Mouse (Mus musculus) stomach, embryonic 14.5 days (tissue): ENCODE data around the gene Epha6. TPM values are rescaled to one million over a fixed set of nuclear protein-coding genes. Genes with fewer than 3 reads are reported as not detected.

Experiments
- ATAC-seq: fragments of 200-750 bp; cut with Nextera tagmentation; 2 replicates; pipeline ENCODE4 v1.8.0; 2017; ENCODE audit warnings: low read depth, moderate TSS enrichment; ENCODE audit not compliant: insufficient number of reproducible peaks, insufficient read depth, low FRiP score
- H3K27ac ChIP-seq: fragments of 300-500 bp; sonication (generic); 2 replicates; pipeline ENCODE4 v1.5.1; 2014; ENCODE audit warnings: mild to moderate bottlenecking, low read length, moderate library complexity, mixed read lengths
- H3K27me3 ChIP-seq: fragments of 300-500 bp; sonication (generic); 2 replicates; pipeline ENCODE4 v1.6.1; 2014; ENCODE audit warnings: low read length, control low read depth, mixed read lengths; ENCODE audit not compliant: control insufficient read depth, insufficient read depth
- H3K36me3 ChIP-seq: fragments of 300-500 bp; sonication (generic); 2 replicates; pipeline ENCODE4 v1.6.1; 2014; ENCODE audit warnings: mild to moderate bottlenecking, control low read depth, low read length, moderate library complexity, mixed read lengths; ENCODE audit not compliant: control insufficient read depth, insufficient read depth
- H3K4me1 ChIP-seq: fragments of 300-500 bp; sonication (generic); 2 replicates; pipeline ENCODE4 v1.6.1; 2014; ENCODE audit warnings: low read length, control low read depth, mixed read lengths; ENCODE audit not compliant: control insufficient read depth, insufficient read depth
- H3K4me2 ChIP-seq: fragments of 300-500 bp; sonication (generic); replicated peaks from 2 replicates; pipeline ENCODE4 v1.6.1; 2014; ENCODE audit warnings: low read depth, low read length, control low read depth
- H3K4me3 ChIP-seq: fragments of 300-500 bp; sonication (generic); 2 replicates; pipeline ENCODE4 v1.5.1; 2014; ENCODE audit warnings: low read depth, low read length, control low read depth
- H3K9ac ChIP-seq: fragments of 300-500 bp; sonication (generic); replicated peaks from 2 replicates; pipeline ENCODE4 v1.6.1; 2014; ENCODE audit warnings: low read depth, mild to moderate bottlenecking, control low read depth, low read length, moderate library complexity, mixed read lengths
- H3K9me3 ChIP-seq: fragments of 300-500 bp; sonication (generic); 2 replicates; pipeline ENCODE4 v1.6.1; 2016; ENCODE audit warnings: low read depth, low read length, control low read depth; ENCODE audit not compliant: control insufficient read depth
- WGBS: fragments of 180-500 bp; shearing (Covaris S2); extraction: QIAGEN DNeasy Blood & Tissue Kit; methylation state at CpG from one replicate; pipeline ENCODE4 v1.1.7; 2014; 5-methylcytosine and 5-hydroxymethylcytosine counted together
- polyA plus RNA-seq: library from polyadenylated mRNA; unstranded; fragments of >200 nt; fragmentation: Nextera tagmentation; extraction: Ambion mirVana; gene quantifications from 2 replicates; pipeline ENCODE4 v1.2.1, GENCODE M21; 2014

Gene Epha6
- polyA plus RNA-seq, 1 experiment from 2014 or later, result 0.59 TPM

DNA sequence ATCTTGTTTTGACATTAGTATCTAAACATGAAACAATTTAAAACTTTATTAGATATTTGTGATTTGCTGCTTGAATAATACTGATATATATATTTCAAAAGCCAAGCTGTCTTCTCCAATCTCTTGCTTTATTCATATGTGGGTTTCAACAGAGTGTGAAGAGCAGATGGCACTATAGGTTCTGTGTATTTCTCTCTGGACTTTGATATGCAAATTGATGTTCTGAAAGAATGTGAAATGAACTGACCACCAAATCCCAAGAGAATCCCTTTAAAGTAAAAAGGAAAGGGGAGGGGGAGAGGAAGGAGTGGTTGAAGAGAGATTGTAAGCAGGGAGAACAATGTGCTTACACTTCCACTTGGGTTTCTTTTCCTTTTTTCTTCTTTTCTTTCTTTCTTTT, 212.4 kb downstream of the Epha6 start:
- Histone ChIP-seq H3K4me1 (no peaks in the 10 kb centered on the region), H3K27ac (no peak overlapping the region), H3K4me3 (no peak overlapping the region), H3K36me3 (no peaks in the 10 kb centered on the region), H3K9ac (no peak overlapping the region), H3K27me3 (no peaks in the 10 kb centered on the region), H3K9me3 (no peaks in the 10 kb centered on the region), H3K4me2 (no peak overlapping the region)
- no peak for ATAC-seq

GRCm38 (mm10) chr16:60375147-60375546, 230.2 kb downstream of the Epha6 start:
- Histone ChIP-seq H3K9ac (no peak overlapping the region), H3K27ac (no peak overlapping the region), H3K4me3 (no peak overlapping the region), H3K4me2 (no peak overlapping the region), H3K9me3 (no peaks in the 10 kb centered on the region), H3K27me3 (no peaks in the 10 kb centered on the region), H3K36me3 (no peaks in the 10 kb centered on the region), H3K4me1 (no peaks in the 10 kb centered on the region)
- no peak for ATAC-seq

DNA sequence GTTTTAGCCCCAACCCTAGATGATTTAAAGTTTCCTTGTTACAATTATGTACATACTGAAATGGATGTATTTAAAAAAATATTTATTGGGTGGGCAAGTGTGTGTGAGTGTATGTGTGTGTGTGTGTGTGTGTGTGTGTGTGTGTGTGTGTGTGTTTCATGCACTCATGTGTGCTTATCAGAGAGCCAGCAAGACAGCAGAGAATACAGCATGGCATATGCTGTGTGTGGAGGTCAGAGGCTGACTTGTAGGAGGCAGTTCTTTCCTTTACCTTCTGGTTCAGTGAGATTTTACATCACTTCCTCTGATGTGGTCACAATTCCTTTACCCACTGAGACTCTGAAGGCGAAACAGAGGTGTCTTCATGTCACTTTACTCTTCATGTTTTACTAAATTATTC, 321.4 kb downstream of the Epha6 start:
- Histone ChIP-seq H3K27me3 (no peaks in the 10 kb centered on the region), H3K9ac (no peak overlapping the region), H3K4me1 (no peaks in the 10 kb centered on the region), H3K36me3 (no peaks in the 10 kb centered on the region), H3K9me3 (no peaks in the 10 kb centered on the region), H3K4me3 (no peak overlapping the region), H3K4me2 (no peak overlapping the region), H3K27ac (no peak overlapping the region)
- no peak for ATAC-seq
- WGBS, result 79% methylated on average over 1 of the region's 1 CpGs

DNA sequence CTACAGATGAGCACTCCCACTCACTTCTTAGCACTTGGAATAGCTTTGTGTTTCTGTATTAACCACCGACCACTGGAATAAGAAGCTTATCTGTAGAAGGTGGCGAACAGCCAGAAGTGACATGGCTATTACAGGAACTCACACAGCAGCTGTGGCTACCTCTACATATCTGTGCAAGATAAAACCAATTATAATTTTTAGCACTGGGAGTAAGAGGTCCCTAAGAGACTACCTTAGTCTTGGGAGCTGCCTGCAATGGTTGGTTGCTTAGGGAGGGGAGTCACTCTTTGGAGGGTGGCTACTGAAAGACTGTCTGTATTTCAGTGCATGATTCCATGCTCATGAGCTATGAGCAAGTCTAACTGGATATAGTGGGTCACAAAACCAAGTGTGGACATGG, 331.2 kb downstream of the Epha6 start:
- Histone ChIP-seq H3K4me1 (no peaks in the 10 kb centered on the region), H3K27ac (no peak overlapping the region), H3K9me3 (no peaks in the 10 kb centered on the region), H3K36me3 (no peaks in the 10 kb centered on the region), H3K27me3 (no peaks in the 10 kb centered on the region), H3K9ac (no peak overlapping the region), H3K4me3 (no peak overlapping the region), H3K4me2 (no peak overlapping the region)
- ATAC-seq, result no peak
- WGBS, result 79% methylated on average over 2 of the region's 2 CpGs

DNA sequence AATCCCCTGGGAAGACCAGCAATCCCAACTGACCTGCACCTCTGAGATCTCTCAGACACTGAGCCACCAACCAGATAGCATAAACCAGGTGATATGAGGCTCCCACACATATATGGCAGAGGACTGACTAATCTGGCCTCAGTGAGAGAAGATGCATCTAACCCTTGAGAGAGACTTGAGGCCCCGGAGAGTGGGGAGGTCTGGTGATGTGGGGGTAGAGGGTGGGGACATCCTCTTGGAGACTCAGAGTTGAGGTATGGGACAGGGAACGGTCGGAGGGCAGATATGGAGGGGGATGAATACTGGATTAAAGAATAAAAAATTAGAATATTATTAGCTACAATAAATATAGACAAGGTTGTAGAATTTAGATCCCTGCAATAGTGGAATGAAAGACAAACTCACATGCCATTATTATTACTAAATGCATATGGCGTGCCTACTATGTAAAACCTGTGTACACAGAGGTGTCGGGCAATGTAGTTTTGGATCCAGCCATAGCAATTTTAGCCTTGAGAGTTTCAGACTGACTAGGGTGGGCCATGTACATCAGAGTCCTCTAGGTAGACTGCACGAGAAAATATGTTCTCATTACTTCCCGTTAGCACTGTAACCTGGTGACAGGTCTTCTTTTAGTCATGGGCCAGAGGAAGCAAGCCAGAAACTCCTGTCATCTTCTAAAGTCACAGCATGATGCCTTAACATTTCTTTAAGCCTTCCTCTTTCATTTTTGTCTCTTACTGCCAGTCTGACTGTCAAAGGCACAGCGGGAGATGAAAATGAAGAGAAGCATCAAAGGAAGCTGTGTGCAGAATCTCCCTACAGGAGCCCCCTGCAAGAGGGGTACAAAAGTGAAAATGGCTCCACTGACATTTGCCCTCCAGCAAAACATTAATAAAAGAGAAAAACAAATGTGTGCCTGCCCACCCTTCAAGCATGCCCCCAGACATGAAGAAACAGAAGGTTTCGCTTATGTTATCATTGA, 338.7 kb downstream of the Epha6 start:
- Histone ChIP-seq H3K27ac (no peak overlapping the region), H3K9ac (no peak overlapping the region), H3K36me3 (no peaks in the 10 kb centered on the region), H3K27me3 (no peaks in the 10 kb centered on the region), H3K4me1 (no peaks in the 10 kb centered on the region), H3K4me3 (no peak overlapping the region), H3K9me3 (no peaks in the 10 kb centered on the region), H3K4me2 (no peak overlapping the region)
- WGBS, result 85% methylated on average over 9 of the region's 9 CpGs
- no peak for ATAC-seq

DNA sequence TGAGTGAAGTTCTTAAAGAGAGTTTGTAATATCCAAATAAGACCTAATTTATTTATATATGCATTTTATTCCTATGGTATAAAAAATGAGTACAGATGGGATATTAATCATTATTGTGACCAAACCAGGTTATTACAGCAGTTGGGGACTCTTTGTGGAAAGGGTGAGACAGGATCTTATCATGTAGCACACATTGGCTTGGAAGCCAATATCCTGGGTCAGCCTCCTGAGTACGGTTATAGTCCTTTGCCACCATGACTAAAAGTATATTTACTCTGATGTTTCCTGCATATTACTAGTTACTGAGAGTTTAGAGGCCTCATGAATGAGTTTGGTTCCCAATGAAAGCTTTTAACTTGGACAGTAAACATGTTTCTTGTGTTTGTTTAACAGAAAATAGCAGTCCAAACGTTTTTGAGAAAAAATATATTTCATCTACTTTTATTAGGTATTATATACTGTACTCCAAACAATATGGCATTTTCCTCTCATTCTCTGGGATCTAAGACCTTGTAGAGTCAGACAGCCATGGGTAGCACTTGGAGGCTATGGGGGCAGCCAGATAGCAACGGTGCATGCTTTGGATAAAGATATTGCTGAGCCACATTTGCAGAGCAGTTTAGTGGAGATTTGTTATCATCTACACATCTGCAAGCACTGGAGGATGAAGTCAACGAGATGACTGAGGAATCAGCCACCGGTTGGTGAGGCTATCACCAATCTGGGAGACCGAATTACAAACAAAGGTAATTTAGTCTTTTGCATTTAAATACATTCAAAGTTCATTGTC, 340.4 kb downstream of the Epha6 start:
- Histone ChIP-seq H3K9me3 (no peaks in the 10 kb centered on the region), H3K27ac (no peak overlapping the region), H3K4me2 (no peak overlapping the region), H3K9ac (no peak overlapping the region), H3K4me3 (no peak overlapping the region), H3K27me3 (no peaks in the 10 kb centered on the region), H3K4me1 (no peaks in the 10 kb centered on the region), H3K36me3 (no peaks in the 10 kb centered on the region)
- ATAC-seq, result no peak
- 72% methylated on average over 6 of the region's 6 CpGs for WGBS

DNA sequence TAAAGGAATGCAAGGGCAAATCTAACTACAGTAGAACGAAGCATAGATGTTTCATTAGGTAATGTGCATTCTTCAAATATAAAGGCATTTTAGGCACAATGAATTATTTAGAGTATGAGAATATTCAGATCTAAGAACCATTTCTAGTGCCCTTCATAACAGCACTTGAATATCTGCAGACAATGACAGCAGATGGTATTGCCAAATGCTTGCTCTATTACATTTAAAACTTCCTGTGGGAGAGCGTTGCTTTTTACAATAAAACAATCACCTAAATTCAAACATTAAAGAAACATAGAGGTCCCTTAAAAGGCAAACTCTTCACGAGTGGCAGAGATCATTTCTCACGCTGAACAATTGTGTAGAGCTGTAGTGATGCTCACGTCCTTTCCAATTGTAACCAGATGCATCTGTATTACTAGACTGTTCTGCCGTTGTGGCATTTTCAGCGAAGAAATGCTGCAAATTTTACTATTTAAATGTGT, 347.1 kb downstream of the Epha6 start:
- no peak overlapping the region for H3K9ac ChIP-seq
- no peak for ATAC-seq
- H3K4me2 ChIP-seq, result no peak overlapping the region
- H3K27ac ChIP-seq, result no peak overlapping the region
- WGBS, result 77% methylated on average over 7 of the region's 7 CpGs
- H3K4me3 ChIP-seq, result no peak overlapping the region
- H3K36me3 ChIP-seq, result no peaks in the 10 kb centered on the region
- H3K4me1 ChIP-seq, result no peaks in the 10 kb centered on the region
- H3K27me3 ChIP-seq, result no peaks in the 10 kb centered on the region
- H3K9me3 ChIP-seq, result no peaks in the 10 kb centered on the region

- H3K4me1 ChIP-seq, result no peaks in the 10 kb centered on the region
- ATAC-seq, result no peak
- no peak overlapping the region for H3K27ac ChIP-seq
- WGBS, result 69% methylated on average over 2 of the region's 2 CpGs
- H3K4me2 ChIP-seq, result no peak overlapping the region
- no peaks in the 10 kb centered on the region for H3K9me3 ChIP-seq
- H3K27me3 ChIP-seq, result no peaks in the 10 kb centered on the region
- no peak overlapping the region for H3K9ac ChIP-seq
- no peaks in the 10 kb centered on the region for H3K36me3 ChIP-seq
- no peak overlapping the region for H3K4me3 ChIP-seq
These were observed 347.7 kb downstream of the Epha6 start for GRCm38 (mm10) chr16:60257623-60258022.
